30 mouse cellular contexts compared by ENCODE assay signal in genomic region chr7:97650729-97651128, GRCm38 (mm10).
"Had no signal": no experiment of that assay in that cellular context is flagged by ENCODE, and none has a peak within 500 bp of the region (broad histone marks: within the 10 kb centered on the region; RNA-seq: fewer than 3 reads in every experiment).

No protein-coding gene starts in this region.

- H3K36me3 ChIP-seq: midbrain, embryonic 15.5 days had no signal

- H3K4me2 ChIP-seq: limb, embryonic 12.5 days; limb, embryonic 13.5 days; limb, embryonic 15.5 days; liver, embryonic 13.5 days; liver, embryonic 15.5 days; lung, embryonic 14.5 days; lung, embryonic 15.5 days; midbrain, embryonic 11.5 days; midbrain, embryonic 12.5 days; midbrain, embryonic 13.5 days; midbrain, embryonic 15.5 days; neural tube, embryonic 12.5 days had no signal

- H3K9ac ChIP-seq: limb, embryonic 12.5 days; limb, embryonic 13.5 days; limb, embryonic 15.5 days; liver, embryonic 13.5 days; liver, embryonic 14.5 days; liver, embryonic 15.5 days; lung, embryonic 14.5 days; lung, embryonic 15.5 days; midbrain, embryonic 12.5 days; midbrain, embryonic 13.5 days; midbrain, embryonic 15.5 days; neural tube, embryonic 12.5 days had no signal

- H3K4me1 ChIP-seq: limb, embryonic 10.5 days; limb, embryonic 12.5 days; limb, embryonic 13.5 days; limb, embryonic 15.5 days; liver, embryonic 13.5 days; liver, embryonic 15.5 days; lung, embryonic 15.5 days; midbrain, embryonic 10.5 days; midbrain, embryonic 12.5 days; midbrain, embryonic 13.5 days; midbrain, embryonic 15.5 days; neural tube, embryonic 12.5 days had no signal

- H3K4me3 ChIP-seq: left cerebral cortex, adult 2 months; limb, embryonic 10.5 days; limb, embryonic 12.5 days; limb, embryonic 13.5 days; limb, embryonic 15.5 days; liver, embryonic 13.5 days; liver, embryonic 15.5 days; lung, embryonic 15.5 days; megakaryocyte, embryonic 14.5 days; midbrain, embryonic 10.5 days; midbrain, embryonic 12.5 days; midbrain, embryonic 13.5 days; midbrain, embryonic 15.5 days; myocyte; neural tube, embryonic 12.5 days had no signal

- H3K9me3 ChIP-seq: limb, embryonic 10.5 days; limb, embryonic 12.5 days; limb, embryonic 13.5 days; limb, embryonic 15.5 days; liver, embryonic 13.5 days; liver, embryonic 15.5 days; lung, embryonic 15.5 days; megakaryocyte, embryonic 14.5 days; midbrain, embryonic 10.5 days; midbrain, embryonic 12.5 days; midbrain, embryonic 13.5 days; midbrain, embryonic 15.5 days; neural tube, embryonic 12.5 days had no signal

- H3K27me3 ChIP-seq: limb, embryonic 12.5 days; limb, embryonic 13.5 days; limb, embryonic 15.5 days; liver, embryonic 13.5 days; liver, embryonic 15.5 days; lung, embryonic 15.5 days; megakaryocyte, embryonic 14.5 days; midbrain, embryonic 12.5 days; midbrain, embryonic 13.5 days; midbrain, embryonic 15.5 days; neural tube, embryonic 12.5 days had no signal

- H3K27ac ChIP-seq: left cerebral cortex, adult 2 months; limb, embryonic 10.5 days; limb, embryonic 12.5 days; limb, embryonic 13.5 days; limb, embryonic 15.5 days; liver, embryonic 13.5 days; liver, embryonic 14.5 days; liver, embryonic 15.5 days; lung, embryonic 15.5 days; macrophage; midbrain, embryonic 10.5 days; midbrain, embryonic 12.5 days; midbrain, embryonic 13.5 days; midbrain, embryonic 15.5 days; neural tube, embryonic 12.5 days had no signal

- DNase-seq: layer of hippocampus, postnatal 36 days; left cerebral cortex, postnatal 4 days; liver, embryonic 13.5 days; lung, adult 18-20 months; lung, adult 2 months; lung, embryonic 14.5 days; lung, postnatal 10 days; lung, postnatal 14 days; lung, postnatal 36 days; lung, postnatal 4 days; midbrain, embryonic 14.5 days had no signal

- ATAC-seq: lung, postnatal 0 days; midbrain, embryonic 13.5 days; midbrain, embryonic 15.5 days; midbrain, embryonic 16.5 days had no signal
